Mouse (Mus musculus) frontal cortex, postnatal 25 days (tissue): ENCODE data around the gene Arhgef25.
"Not testable (repeated sequence)": the region's sequence is repeated elsewhere in the genome, so short reads cannot be mapped to it uniquely, and the experiment has no call there.

ENCODE experiments used
- DNase-seq, 2 experiments: peaks; one replicate each; pipeline ENCODE4 v3.0.0; 2022; ENCODE audit warnings: low spot score in 2 of 2

Arhgef25 gene

GRCm38 (mm10) chr10:127166404-127166715 lies 23.5 kb downstream of the Arhgef25 start:
- DNase-seq: no peak

- no peak for DNase-seq
Observed at GRCm38 (mm10) chr10:127165654-127166403, 24.1 kb downstream of the Arhgef25 start.

GRCm38 (mm10) chr10:127165354-127165653 lies 24.6 kb downstream of the Arhgef25 start:
- DNase-seq: no peak

- DNase-seq: peak in 1 of 2 experiments; percentile 60
Observed at GRCm38 (mm10) chr10:127164631-127165353, 25.1 kb downstream of the Arhgef25 start, which contains the start of gene B4galnt1. Gene B4galnt1 (plus strand): TSS chr10:127165225.

GRCm38 (mm10) chr10:127164190-127164589 lies 25.7 kb downstream of the Arhgef25 start:
- no peak for DNase-seq

- not testable (repeated sequence) for DNase-seq
Observed at GRCm38 (mm10) chr10:127162771-127163261, 27.1 kb downstream of the Arhgef25 start.

GRCm38 (mm10) chr10:127160728-127161127 lies 29.2 kb downstream of the Arhgef25 start:
- no peak for DNase-seq

- no peak for DNase-seq
Observed at GRCm38 (mm10) chr10:127160081-127160480, 29.8 kb downstream of the Arhgef25 start.

GRCm38 (mm10) chr10:127158471-127158870 lies 31.4 kb downstream of the Arhgef25 start:
- DNase-seq: no peak

GRCm38 (mm10) chr10:127156511-127156910 lies 33.4 kb downstream of the Arhgef25 start:
- DNase-seq: no peak

GRCm38 (mm10) chr10:127156089-127156488 lies 33.8 kb downstream of the Arhgef25 start:
- DNase-seq: no peak

GRCm38 (mm10) chr10:127154652-127155051 lies 35.2 kb downstream of the Arhgef25 start:
- no peak for DNase-seq

GRCm38 (mm10) chr10:127154241-127154640 lies 35.6 kb downstream of the Arhgef25 start:
- no peak for DNase-seq

- no peak for DNase-seq
Observed at GRCm38 (mm10) chr10:127153323-127153722, 36.6 kb downstream of the Arhgef25 start.

- not testable (repeated sequence) for DNase-seq
Observed at GRCm38 (mm10) chr10:127152556-127152955, 37.3 kb downstream of the Arhgef25 start.

- DNase-seq: not testable (repeated sequence)
Observed at GRCm38 (mm10) chr10:127151233-127151632, 38.6 kb downstream of the Arhgef25 start.

- DNase-seq: no peak
Observed at GRCm38 (mm10) chr10:127150471-127150872, 39.4 kb downstream of the Arhgef25 start.

GRCm38 (mm10) chr10:127147135-127147534 lies 42.7 kb downstream of the Arhgef25 start:
- no peak for DNase-seq

- DNase-seq: no peak
Observed at GRCm38 (mm10) chr10:127145303-127145702, 44.6 kb downstream of the Arhgef25 start.

- DNase-seq: no peak
Observed at GRCm38 (mm10) chr10:127144536-127144935, 45.3 kb downstream of the Arhgef25 start.

- no peak for DNase-seq
Observed at GRCm38 (mm10) chr10:127143228-127143627, 46.7 kb downstream of the Arhgef25 start.

- DNase-seq: no peak
Observed at GRCm38 (mm10) chr10:127141500-127141899, 48.4 kb downstream of the Arhgef25 start.

- DNase-seq: no peak
Observed at GRCm38 (mm10) chr10:127140971-127141370, 48.9 kb downstream of the Arhgef25 start.
